Mouse (Mus musculus) embryonic facial prominence, embryonic 11.5 days (tissue): ENCODE measurements around the gene Auts2. TPM values are rescaled to one million over a fixed set of nuclear protein-coding genes. Genes with fewer than 3 reads are reported as not detected.

Experiments used
- ATAC-seq: fragments of 200-750 bp; cut with Nextera tagmentation; replicated peaks from 2 replicates; pipeline ENCODE4 v1.8.0; 2017; ENCODE audit warnings: low read depth; ENCODE audit not compliant: insufficient number of reproducible peaks, low FRiP score, low TSS enrichment
- DNase-seq: peaks from one replicate; pipeline ENCODE4 v3.0.0-alpha.2; 2015; ENCODE audit warnings: low spot score
- H3K27ac ChIP-seq: fragments of 300-500 bp; sonication (generic); replicated peaks from 2 replicates; pipeline ENCODE4 v1.5.1; 2014; ENCODE audit warnings: mild to moderate bottlenecking, low read depth, low read length, control low read depth
- H3K27me3 ChIP-seq: fragments of 300-500 bp; sonication (generic); 2 replicates; pipeline ENCODE4 v1.6.1; 2014; ENCODE audit warnings: mild to moderate bottlenecking, low read length, moderate library complexity, mixed read lengths; ENCODE audit not compliant: control insufficient read depth, insufficient read depth
- H3K36me3 ChIP-seq: fragments of 300-500 bp; sonication (generic); replicated peaks from 2 replicates; pipeline ENCODE4 v1.6.1; 2014; ENCODE audit warnings: low read depth, mild to moderate bottlenecking, low read length, moderate library complexity, mixed read lengths; ENCODE audit not compliant: control insufficient read depth, insufficient read depth
- H3K4me1 ChIP-seq: fragments of 300-500 bp; sonication (generic); 2 replicates; pipeline ENCODE4 v1.6.1; 2014; ENCODE audit warnings: low read length, mixed read lengths; ENCODE audit not compliant: control insufficient read depth, insufficient read depth
- H3K4me2 ChIP-seq: fragments of 300-500 bp; sonication (generic); 2 replicates; pipeline ENCODE4 v1.6.1; 2014; ENCODE audit warnings: low read depth, mild to moderate bottlenecking, control low read depth, low read length, moderate library complexity
- H3K4me3 ChIP-seq: fragments of 300-500 bp; sonication (generic); 2 replicates; pipeline ENCODE4 v1.5.1; 2014; ENCODE audit warnings: low read depth, low read length, control low read depth
- H3K9ac ChIP-seq: fragments of 300-500 bp; sonication (generic); replicated peaks from 2 replicates; pipeline ENCODE4 v1.6.1; 2014; ENCODE audit warnings: mild to moderate bottlenecking, control low read depth, low read length
- H3K9me3 ChIP-seq: fragments of 300-500 bp; sonication (generic); replicated peaks from 2 replicates; pipeline ENCODE4 v1.6.1; 2016; ENCODE audit warnings: mild to moderate bottlenecking, low read length, inconsistent platforms, mixed read lengths; ENCODE audit not compliant: control insufficient read depth
- WGBS: fragments of 180-500 bp; shearing (Covaris S2); extraction: QIAGEN DNeasy Blood & Tissue Kit; methylation state at CpG from one replicate; pipeline ENCODE4 v1.1.7; 2014; 5-methylcytosine and 5-hydroxymethylcytosine counted together
- polyA plus RNA-seq: library from polyadenylated mRNA; unstranded; fragments of >200 nt; fragmentation: Nextera tagmentation; extraction: Ambion mirVana; gene quantifications from 2 replicates; pipeline ENCODE4 v1.2.1, GENCODE M21; 2014

Auts2 gene
- polyA plus RNA-seq, 1 experiment from 2014 or later: 30.5 TPM

- no peaks in the 10 kb centered on the region for H3K27me3 ChIP-seq
- DNase-seq (no peak), ATAC-seq (no peak)
- no peak overlapping the region for H3K4me3 ChIP-seq
- H3K9ac ChIP-seq: no peak overlapping the region
- 82% methylated on average over 6 of the region's 6 CpGs for WGBS
- no peaks in the 10 kb centered on the region for H3K9me3 ChIP-seq
- no peaks in the 10 kb centered on the region for H3K36me3 ChIP-seq
- no peak overlapping the region for H3K4me2 ChIP-seq
- H3K4me1 ChIP-seq: no peaks in the 10 kb centered on the region
- no peak overlapping the region for H3K27ac ChIP-seq
Observed at GRCm38 (mm10) chr5:131566032-131566431, 977.1 kb downstream of the Auts2 start.

- Histone ChIP-seq H3K27me3 (no peaks in the 10 kb centered on the region), H3K27ac (no peak overlapping the region), H3K4me3 (no peak overlapping the region), H3K36me3 (no peaks in the 10 kb centered on the region), H3K4me1 (no peaks in the 10 kb centered on the region), H3K9me3 (no peaks in the 10 kb centered on the region), H3K9ac (no peak overlapping the region), H3K4me2 (no peak overlapping the region)
- ATAC-seq: no peak
- no peak for DNase-seq
- 81% methylated on average over 5 of the region's 5 CpGs for WGBS
Observed at GRCm38 (mm10) chr5:131563630-131564252, 979.4 kb downstream of the Auts2 start.

GRCm38 (mm10) chr5:131560773-131561560, 982.2 kb downstream of the Auts2 start:
- no peak overlapping the region for H3K4me2 ChIP-seq
- H3K4me3 ChIP-seq: no peak overlapping the region
- H3K4me1 ChIP-seq: no peaks in the 10 kb centered on the region
- no peaks in the 10 kb centered on the region for H3K36me3 ChIP-seq
- WGBS: 85% methylated on average over 5 of the region's 5 CpGs
- H3K27ac ChIP-seq: no peak overlapping the region
- DNase-seq (no peak), ATAC-seq (no peak)
- no peaks in the 10 kb centered on the region for H3K9me3 ChIP-seq
- no peak overlapping the region for H3K9ac ChIP-seq
- no peaks in the 10 kb centered on the region for H3K27me3 ChIP-seq

- DNase-seq: no peak
- Histone ChIP-seq H3K4me3 (no peak overlapping the region), H3K4me2 (no peak overlapping the region), H3K36me3 (no peaks in the 10 kb centered on the region), H3K9ac (no peak overlapping the region), H3K27ac (no peak overlapping the region), H3K4me1 (no peaks in the 10 kb centered on the region), H3K27me3 (no peaks in the 10 kb centered on the region), H3K9me3 (no peaks in the 10 kb centered on the region)
- 59% methylated on average over 8 of the region's 8 CpGs for WGBS
- ATAC-seq: no peak
Observed at GRCm38 (mm10) chr5:131558403-131559174, 984.6 kb downstream of the Auts2 start.

GRCm38 (mm10) chr5:131557591-131558385, 985.4 kb downstream of the Auts2 start:
- no peaks in the 10 kb centered on the region for H3K4me1 ChIP-seq
- H3K27ac ChIP-seq: peak overlapping the region; percentile 35; the same call in 1 of the 2 replicates
- ATAC-seq (no peak), DNase-seq (peak; percentile 36)
- no peaks in the 10 kb centered on the region for H3K9me3 ChIP-seq
- 61% methylated on average over 14 of the region's 14 CpGs for WGBS
- no peaks in the 10 kb centered on the region for H3K36me3 ChIP-seq
- H3K4me2 ChIP-seq: no peak overlapping the region
- H3K27me3 ChIP-seq: no peaks in the 10 kb centered on the region
- H3K4me3 ChIP-seq: no peak overlapping the region
- H3K9ac ChIP-seq: no peak overlapping the region

GRCm38 (mm10) chr5:131548932-131549563, 994.1 kb downstream of the Auts2 start:
- Histone ChIP-seq H3K9me3 (no peaks in the 10 kb centered on the region), H3K36me3 (no peaks in the 10 kb centered on the region), H3K4me1 (peaks cover 3% of the 10 kb centered on the region; the same call in 1 of the 2 replicates), H3K27ac (no peak overlapping the region), H3K9ac (no peak overlapping the region), H3K27me3 (no peaks in the 10 kb centered on the region), H3K4me2 (no peak overlapping the region), H3K4me3 (no peak overlapping the region)
- ATAC-seq (no peak), DNase-seq (peak; percentile 43)
- 29% methylated on average over 17 of the region's 17 CpGs for WGBS

GRCm38 (mm10) chr5:131547926-131548325, 995.2 kb downstream of the Auts2 start:
- Histone ChIP-seq H3K4me2 (no peak overlapping the region), H3K36me3 (no peaks in the 10 kb centered on the region), H3K27ac (no peak overlapping the region), H3K4me1 (peaks cover 3% of the 10 kb centered on the region; the same call in 1 of the 2 replicates), H3K9ac (no peak overlapping the region), H3K27me3 (no peaks in the 10 kb centered on the region), H3K9me3 (no peaks in the 10 kb centered on the region), H3K4me3 (no peak overlapping the region)
- peak; percentile 62; the same call in 1 of the 2 replicates for ATAC-seq
- 70% methylated on average over 6 of the region's 6 CpGs for WGBS
- DNase-seq: no peak
